Mouse (Mus musculus) MEL (cell line): ENCODE measurements around the gene P3h4. TPM values are rescaled to one million over a fixed set of nuclear protein-coding genes. Genes with fewer than 3 reads are reported as not detected.

Experiments
- DNase-seq: peaks from one replicate; pipeline ENCODE4 v3.0.0; 2011; ENCODE audit warnings: low read depth, low spot score
- H3K27ac ChIP-seq: 2 replicates; pipeline ENCODE4 v1.5.1; 2012; ENCODE audit warnings: low read depth, mild to moderate bottlenecking, control low read depth, low read length, moderate library complexity; ENCODE audit not compliant: control insufficient read depth
- H3K27me3 ChIP-seq, 2 experiments: fragments of 150-350 bp in 1 of 2; sonication (generic) in 1 of 2; 2 replicates each; pipeline ENCODE4 v1.6.1; 2012; ENCODE audit warnings: low read length in 2 of 2, mild to moderate bottlenecking in 2 of 2, improper control_type of control experiment in 1 of 2, moderate library complexity in 1 of 2; ENCODE audit not compliant: insufficient read depth in 2 of 2, control insufficient read depth in 1 of 2
- H3K36me3 ChIP-seq, 2 experiments: 2 replicates each; pipeline ENCODE4 v1.6.1; 2012 to 2014; ENCODE audit warnings: low read length in 2 of 2, improper control_type of control experiment in 1 of 2, inconsistent platforms in 1 of 2, mild to moderate bottlenecking in 1 of 2; ENCODE audit not compliant: insufficient read depth in 2 of 2, control insufficient read depth in 1 of 2
- H3K4me1 ChIP-seq, 2 experiments: fragments of 150-350 bp in 1 of 2; sonication (generic) in 1 of 2; 2 replicates each; pipeline ENCODE4 v1.6.1; 2012; ENCODE audit warnings: low read length in 2 of 2, improper control_type of control experiment in 1 of 2, mild to moderate bottlenecking in 1 of 2; ENCODE audit not compliant: insufficient read depth in 2 of 2, control insufficient read depth in 1 of 2
- H3K4me3 ChIP-seq, 2 experiments: fragments of 150-350 bp in 1 of 2; sonication (generic) in 1 of 2; 2 replicates each; pipeline ENCODE4 v1.5.1; 2012; ENCODE audit warnings: low read depth in 2 of 2, low read length in 2 of 2, mild to moderate bottlenecking in 2 of 2, moderate library complexity in 2 of 2, control low read depth in 1 of 2, improper control_type of control experiment in 1 of 2; ENCODE audit not compliant: control insufficient read depth in 1 of 2, insufficient read depth in 1 of 2
- H3K79me2 ChIP-seq: 2 replicates; pipeline ENCODE4 v1.6.1; 2012; ENCODE audit warnings: mild to moderate bottlenecking, low read length, moderate library complexity; ENCODE audit not compliant: control insufficient read depth, poor library complexity, insufficient read depth
- H3K9ac ChIP-seq: 2 replicates; pipeline ENCODE4 v1.6.1; 2012; ENCODE audit warnings: low read depth, mild to moderate bottlenecking, control low read depth, low read length, moderate library complexity; ENCODE audit not compliant: control insufficient read depth, poor library complexity, severe bottlenecking
- H3K9me3 ChIP-seq: fragments of 150-350 bp; sonication (generic); replicated peaks from 2 replicates; pipeline ENCODE4 v1.6.1; 2012; ENCODE audit warnings: mild to moderate bottlenecking, low read length, improper control_type of control experiment, moderate library complexity; ENCODE audit not compliant: insufficient read depth
- CHD1 ChIP-seq: IDR thresholded peaks from 2 replicates; pipeline ENCODE4 v1.6.1; 2012; ENCODE audit warnings: low read depth, mild to moderate bottlenecking, inconsistent platforms, low read length, improper control_type of control experiment
- CTCF ChIP-seq, 3 experiments: IDR thresholded peaks in 2 of 3; conservative IDR thresholded peaks in 1 of 3; 2 replicates each; pipeline ENCODE4 v1.5.1; 2011 to 2012; ENCODE audit warnings: low read length in 3 of 3, low read depth in 2 of 3, mild to moderate bottlenecking in 2 of 3, improper control_type of control experiment in 1 of 3, inconsistent platforms in 1 of 3, mixed read lengths in 1 of 3, moderate library complexity in 1 of 3; ENCODE audit not compliant: control insufficient read depth in 1 of 3, insufficient read depth in 1 of 3, poor library complexity in 1 of 3, severe bottlenecking in 1 of 3
- ELF1 ChIP-seq: IDR thresholded peaks from 2 replicates; pipeline ENCODE4 v1.6.1; 2014; ENCODE audit warnings: low read depth, mild to moderate bottlenecking, inconsistent platforms, low read length, improper control_type of control experiment, moderate library complexity
- EP300 ChIP-seq, 2 experiments: IDR thresholded peaks; 2 replicates each; pipeline ENCODE4 v1.6.1; 2011; ENCODE audit warnings: improper control_type of control experiment in 2 of 2, low read length in 2 of 2, low read depth in 1 of 2, mild to moderate bottlenecking in 1 of 2
- GABPA ChIP-seq: IDR thresholded peaks from 2 replicates; pipeline ENCODE4 v1.6.1; 2012; ENCODE audit warnings: low read depth, mild to moderate bottlenecking, inconsistent platforms, low read length, improper control_type of control experiment, moderate library complexity
- HCFC1 ChIP-seq: IDR thresholded peaks from 2 replicates; pipeline ENCODE4 v1.6.1; 2012; ENCODE audit warnings: low read depth, mild to moderate bottlenecking, inconsistent platforms, low read length, improper control_type of control experiment, moderate library complexity
- JUND ChIP-seq: IDR thresholded peaks from 2 replicates; pipeline ENCODE4 v1.6.1; 2011; ENCODE audit warnings: low read depth, mild to moderate bottlenecking, improper control_type of control experiment, low read length
- KAT2A ChIP-seq: conservative IDR thresholded peaks from 2 replicates; pipeline ENCODE4 v1.6.1; 2012; ENCODE audit warnings: low read depth, low read length, improper control_type of control experiment, inconsistent platforms
- MAFK ChIP-seq: IDR thresholded peaks from 2 replicates; pipeline ENCODE4 v1.6.1; 2011; ENCODE audit warnings: low read depth, mild to moderate bottlenecking, low read length, improper control_type of control experiment, borderline replicate concordance
- MAX ChIP-seq: IDR thresholded peaks from 2 replicates; pipeline ENCODE4 v1.6.1; 2011; ENCODE audit warnings: low read length, improper control_type of control experiment
- MEF2A ChIP-seq: IDR thresholded peaks from 2 replicates; pipeline ENCODE4 v1.6.1; 2014; ENCODE audit warnings: low read depth, mild to moderate bottlenecking, inconsistent platforms, low read length, improper control_type of control experiment; ENCODE audit not compliant: poor library complexity, insufficient replicate concordance, severe bottlenecking; ENCODE audit errors: extremely low read depth
- MYB ChIP-seq: IDR thresholded peaks from 2 replicates; pipeline ENCODE4 v1.6.1; 2011; ENCODE audit warnings: mild to moderate bottlenecking, low read depth, low read length, improper control_type of control experiment
- NRF1 ChIP-seq: IDR thresholded peaks from 2 replicates; pipeline ENCODE4 v1.6.1; 2014; ENCODE audit warnings: low read depth, mild to moderate bottlenecking, inconsistent platforms, low read length, improper control_type of control experiment, moderate library complexity; ENCODE audit not compliant: poor library complexity, insufficient read depth, severe bottlenecking
- POLR2A ChIP-seq, 2 experiments: IDR thresholded peaks; 2 replicates each; pipeline ENCODE4 v1.6.1; 2011 to 2012; ENCODE audit warnings: low read length in 2 of 2, mild to moderate bottlenecking in 2 of 2, control low read depth in 1 of 2, improper control_type of control experiment in 1 of 2, low read depth in 1 of 2, moderate library complexity in 1 of 2; ENCODE audit not compliant: control insufficient read depth in 1 of 2, insufficient read depth in 1 of 2, poor library complexity in 1 of 2
- POLR2AphosphoS2 ChIP-seq: IDR thresholded peaks from 2 replicates; pipeline ENCODE4 v1.6.1; 2011; ENCODE audit warnings: low read length, improper control_type of control experiment
- POLR2AphosphoS5 ChIP-seq: IDR thresholded peaks from 2 replicates; pipeline ENCODE4 v1.6.1; 2012; ENCODE audit warnings: low read depth, borderline replicate concordance, mild to moderate bottlenecking, inconsistent platforms, low read length, moderate library complexity, mixed read lengths
- RCOR1 ChIP-seq: IDR thresholded peaks from 2 replicates; pipeline ENCODE4 v1.6.1; 2012; ENCODE audit warnings: low read depth, mild to moderate bottlenecking, inconsistent platforms, low read length, improper control_type of control experiment
- SIN3A ChIP-seq: IDR thresholded peaks from 2 replicates; pipeline ENCODE4 v1.6.1; 2012; ENCODE audit warnings: low read length, improper control_type of control experiment, inconsistent platforms
- TBP ChIP-seq: IDR thresholded peaks from 2 replicates; pipeline ENCODE4 v1.8.0; 2011; ENCODE audit warnings: low read depth, low read length, improper control_type of control experiment
- UBTF ChIP-seq: IDR thresholded peaks from 2 replicates; pipeline ENCODE4 v1.6.1; 2012; ENCODE audit warnings: low read depth, mild to moderate bottlenecking, inconsistent platforms, low read length, improper control_type of control experiment, moderate library complexity, borderline replicate concordance; ENCODE audit not compliant: insufficient read depth
- USF1 ChIP-seq: IDR thresholded peaks from 2 replicates; pipeline ENCODE4 v1.6.1; 2014; ENCODE audit warnings: low read depth, mild to moderate bottlenecking, inconsistent platforms, low read length, improper control_type of control experiment, moderate library complexity
- USF2 ChIP-seq, 2 experiments: IDR thresholded peaks; 2 replicates each; pipeline ENCODE4 v1.6.1; 2011 to 2012; ENCODE audit warnings: improper control_type of control experiment in 2 of 2, low read length in 2 of 2, borderline replicate concordance in 1 of 2, inconsistent platforms in 1 of 2, low read depth in 1 of 2, mild to moderate bottlenecking in 1 of 2; ENCODE audit not compliant: insufficient read depth in 1 of 2
- ZKSCAN1 ChIP-seq: IDR thresholded peaks from 2 replicates; pipeline ENCODE4 v1.6.1; 2012; ENCODE audit warnings: low read depth, mild to moderate bottlenecking, inconsistent platforms, low read length, improper control_type of control experiment, moderate library complexity
- ZNF384 ChIP-seq: IDR thresholded peaks from 2 replicates; pipeline ENCODE4 v1.6.1; 2012; ENCODE audit warnings: low read depth, mild to moderate bottlenecking, inconsistent platforms, low read length, improper control_type of control experiment
- polyA plus RNA-seq, 2 experiments: library from polyadenylated mRNA; stranded (reverse) in 1 of 2; unstranded in 1 of 2; fragments of >175 nt in 1 of 2; fragments of >200 nt in 1 of 2; gene quantifications; 2 replicates each; pipeline versions ENCODE4 v1.2.1 to v1.2.4; 2012; ENCODE audit warnings: low replicate concordance in 2 of 2, low read depth in 1 of 2; ENCODE audit not compliant: insufficient read length in 2 of 2, insufficient read depth in 1 of 2, missing spikeins in 1 of 2
- total RNA-seq: library from RNA; depleted of rRNA; stranded (reverse); fragments of 300-350 nt; gene quantifications from 2 replicates; pipeline ENCODE4 v1.2.3, GENCODE M21; 2012

Gene P3h4
- total and polyA plus RNA-seq, 3 experiments: 0.88 TPM; not detected in 2

GRCm38 (mm10) chr11:100435678-100436246 is 21.1 kb upstream of the P3h4 start:
- no peak overlapping the region for H3K27ac ChIP-seq
- H3K4me3 ChIP-seq: no peak overlapping the region
- H3K27me3 ChIP-seq: no peaks in the 10 kb centered on the region
- H3K4me1 ChIP-seq: peaks cover 2 to 9% of the 10 kb centered on the region in 2 experiments; a peak in 3 of 4 replicates
- TF ChIP-seq ZKSCAN1 (no peak), MAX (no peak), CHD1 (no peak)
- peaks cover 0 to 9% of the 10 kb centered on the region in 2 experiments; a peak in 2 of 4 replicates for H3K36me3 ChIP-seq
- no peak for DNase-seq
- no peaks in the 10 kb centered on the region for H3K9me3 ChIP-seq
- H3K9ac ChIP-seq: no peak overlapping the region
- H3K79me2 ChIP-seq: peaks cover 4% of the 10 kb centered on the region; the same call in 1 of the 2 replicates

GRCm38 (mm10) chr11:100432002-100432401 is 17.4 kb upstream of the P3h4 start:
- Histone ChIP-seq H3K9me3 (no peaks in the 10 kb centered on the region), H3K79me2 (no peaks in the 10 kb centered on the region), H3K36me3 (no peaks in the 10 kb centered on the region), H3K4me1 (no peaks in the 10 kb centered on the region), H3K9ac (no peak overlapping the region), H3K27me3 (no peaks in the 10 kb centered on the region), H3K27ac (no peak overlapping the region), H3K4me3 (no peak overlapping the region)
- DNase-seq: no peak
- TF ChIP-seq ELF1: no peak
- no peak for TF ChIP-seq ZNF384
- TF ChIP-seq HCFC1: no peak
- TF ChIP-seq SIN3A: no peak
- no peak for TF ChIP-seq JUND
- TF ChIP-seq GABPA: no peak
- no peak for TF ChIP-seq RCOR1
- TF ChIP-seq CTCF (IDR thresholded peaks at IDR 0.05 in 2 of 3, conservative IDR thresholded peaks at IDR 0.05 in 1 of 3; ENCODE audit: control insufficient read depth in 1 of 3, insufficient read depth in 1 of 3, low read depth in 2 of 3, low read length in 3 of 3, poor library complexity in 1 of 3, severe bottlenecking in 1 of 3): no peak

GRCm38 (mm10) chr11:100430052-100430451 is 15.4 kb upstream of the P3h4 start:
- Histone ChIP-seq H3K27ac (no peak overlapping the region), H3K36me3 (peaks cover 0 to 4% of the 10 kb centered on the region in 2 experiments; a peak in 2 of 4 replicates), H3K79me2 (no peaks in the 10 kb centered on the region), H3K4me1 (peaks cover 2 to 8% of the 10 kb centered on the region in 2 experiments), H3K4me3 (no peak overlapping the region), H3K27me3 (no peaks in the 10 kb centered on the region), H3K9ac (no peak overlapping the region), H3K9me3 (no peaks in the 10 kb centered on the region)
- DNase-seq: no peak
- TF ChIP-seq USF1 (no peak), USF2 (IDR thresholded peaks at IDR 0.05; ENCODE audit: borderline replicate concordance in 1 of 2, insufficient read depth in 1 of 2, low read depth in 1 of 2, low read length in 2 of 2) (no peak), GABPA (no peak), ZNF384 (no peak), UBTF (no peak), MYB (no peak), NRF1 (no peak), POLR2AphosphoS2 (no peak), EP300 (IDR thresholded peaks at IDR 0.05; ENCODE audit: low read depth in 1 of 2, low read length in 2 of 2) (no peak), MAFK (no peak), TBP (no peak), CHD1 (no peak), KAT2A (no peak), JUND (no peak), POLR2A (IDR thresholded peaks at IDR 0.05; ENCODE audit: control insufficient read depth in 1 of 2, insufficient read depth in 1 of 2, low read depth in 1 of 2, low read length in 2 of 2, poor library complexity in 1 of 2) (no peak), MEF2A (no peak), POLR2AphosphoS5 (no peak), CTCF (IDR thresholded peaks at IDR 0.05 in 2 of 3, conservative IDR thresholded peaks at IDR 0.05 in 1 of 3; ENCODE audit: control insufficient read depth in 1 of 3, insufficient read depth in 1 of 3, low read depth in 2 of 3, low read length in 3 of 3, poor library complexity in 1 of 3, severe bottlenecking in 1 of 3) (no peak), SIN3A (no peak)
